Mouse (Mus musculus): ENCODE measurements around the gene Kcnk10. TPM values are rescaled to one million over a fixed set of nuclear protein-coding genes. Genes with fewer than 3 reads are reported as not detected.

Gene Kcnk10
- total RNA-seq, 4 experiments from 2014 or later: 17.5 to 19.2 (median 18.5) TPM

- DNase-seq (ENCODE audit: low spot score in 2 of 2): no peak
Observed at GRCm38 (mm10) chr12:98571896-98572680, 6.0 kb downstream of the Kcnk10 start.

GRCm38 (mm10) chr12:98569380-98569779 lies 8.7 kb downstream of the Kcnk10 start:
- no peak for DNase-seq (ENCODE audit: low spot score in 2 of 2)

GRCm38 (mm10) chr12:98567877-98568276 lies 10.2 kb downstream of the Kcnk10 start:
- DNase-seq (ENCODE audit: low spot score in 2 of 2): no peak

- DNase-seq (ENCODE audit: low spot score in 2 of 2): no peak
Observed at GRCm38 (mm10) chr12:98564383-98564782, 13.7 kb downstream of the Kcnk10 start.

GRCm38 (mm10) chr12:98563261-98563660 lies 14.8 kb downstream of the Kcnk10 start:
- DNase-seq (ENCODE audit: low spot score in 2 of 2): no peak

- no peak for DNase-seq (ENCODE audit: low spot score in 2 of 2)
Observed at GRCm38 (mm10) chr12:98562341-98562977, 15.7 kb downstream of the Kcnk10 start.

GRCm38 (mm10) chr12:98560038-98560437 lies 18.1 kb downstream of the Kcnk10 start:
- DNase-seq (ENCODE audit: low spot score in 2 of 2): no peak

GRCm38 (mm10) chr12:98557013-98557677 lies 21.0 kb downstream of the Kcnk10 start:
- DNase-seq (ENCODE audit: low spot score in 2 of 2): no peak

- DNase-seq (ENCODE audit: low spot score in 2 of 2): no peak
Observed at GRCm38 (mm10) chr12:98549981-98550380, 28.1 kb downstream of the Kcnk10 start.

- no peak for DNase-seq (ENCODE audit: low spot score in 2 of 2)
Observed at GRCm38 (mm10) chr12:98548141-98548540, 30.0 kb downstream of the Kcnk10 start.

GRCm38 (mm10) chr12:98545875-98546274 lies 32.2 kb downstream of the Kcnk10 start:
- no peak for DNase-seq (ENCODE audit: low spot score in 2 of 2)

- peak; percentile 60 to 74 for DNase-seq (ENCODE audit: low spot score in 2 of 2)
Observed at GRCm38 (mm10) chr12:98545251-98545560, 32.9 kb downstream of the Kcnk10 start.

GRCm38 (mm10) chr12:98544545-98545250 lies 33.4 kb downstream of the Kcnk10 start:
- no peak for DNase-seq (ENCODE audit: low spot score in 2 of 2)

- DNase-seq (ENCODE audit: low spot score in 2 of 2): no peak
Observed at GRCm38 (mm10) chr12:98536760-98537159, 41.4 kb downstream of the Kcnk10 start.

GRCm38 (mm10) chr12:98536036-98536435 lies 42.1 kb downstream of the Kcnk10 start:
- no peak for DNase-seq (ENCODE audit: low spot score in 2 of 2)

- DNase-seq (ENCODE audit: low spot score in 2 of 2): peak; percentile 39 to 41
Observed at GRCm38 (mm10) chr12:98535494-98535901, 42.6 kb downstream of the Kcnk10 start.

- DNase-seq (ENCODE audit: low spot score in 2 of 2): no peak
Observed at GRCm38 (mm10) chr12:98528635-98529034, 49.5 kb downstream of the Kcnk10 start.

- DNase-seq (ENCODE audit: low spot score in 2 of 2): no peak
Observed at GRCm38 (mm10) chr12:98525361-98525760, 52.7 kb downstream of the Kcnk10 start.

GRCm38 (mm10) chr12:98524331-98525311 lies 53.5 kb downstream of the Kcnk10 start:
- DNase-seq (ENCODE audit: low spot score in 2 of 2): peak in 1 of 2 experiments; percentile 35

GRCm38 (mm10) chr12:98521311-98521710 lies 56.8 kb downstream of the Kcnk10 start:
- DNase-seq (ENCODE audit: low spot score in 2 of 2): no peak

- DNase-seq (ENCODE audit: low spot score in 2 of 2): no peak
Observed at GRCm38 (mm10) chr12:98520568-98520931, 57.6 kb downstream of the Kcnk10 start.
